ENCODE assay signal across 8 mouse cellular contexts in genomic region chr11:121434156-121435155, GRCm38 (mm10). TPM values are rescaled to one million over a fixed set of nuclear protein-coding genes. Genes with fewer than 3 reads are reported as not detected.
DNase-seq lines count a peak whose midpoint lies in the region; ATAC-seq lines count a peak whose summit lies in the region.

Gene Fn3k, plus strand, starts transcription at chr11:121434913.

- no peaks in the 10 kb centered on the region for H3K27me3 ChIP-seq in midbrain, embryonic 11.5 days (ENCODE audit: control insufficient read depth, insufficient read depth, low read length)

- no peaks in the 10 kb centered on the region for H3K9me3 ChIP-seq in midbrain, embryonic 11.5 days (ENCODE audit: control insufficient read depth, low read length)

- H3K4me1 ChIP-seq in midbrain, embryonic 11.5 days (ENCODE audit: control insufficient read depth, insufficient read depth, low read length): peaks cover 4% of the 10 kb centered on the region; the same call in 1 of the 2 replicates

- intact Hi-C loops in left cerebral cortex, postnatal 4 days (cut with DNase I): no loop called here

- DNase-seq in adrenal gland, postnatal 10 days: peak; percentile 94
- peak; percentile 59 for DNase-seq in embryo, embryonic 9.5 days (ENCODE audit: extremely low spot score)
- peak; percentile 94 for DNase-seq in kidney, adult 11 months
- peak; percentile 86 for DNase-seq in left cerebral cortex, postnatal 4 days
- DNase-seq in midbrain, embryonic 11.5 days (ENCODE audit: low spot score, missing footprints): peak; percentile 94
- DNase-seq in right cerebral cortex, postnatal 4 days: peak; percentile 87
- DNase-seq in yolk sac, embryonic 10.5 days (ENCODE audit: low spot score): peak; percentile 79

- H3K9ac ChIP-seq in midbrain, embryonic 11.5 days (ENCODE audit: low read length): peak within 1 kb of the TSS; percentile 50

- peak within 1 kb of the TSS; percentile 54 for H3K4me2 ChIP-seq in midbrain, embryonic 11.5 days

- WGBS in midbrain, embryonic 11.5 days: 10% methylated on average over 30 of the region's 30 CpGs

- no peak within 1 kb of the TSS for H3K27ac ChIP-seq in midbrain, embryonic 11.5 days (ENCODE audit: low read depth, low read length)

- no peaks in the 10 kb centered on the region for H3K36me3 ChIP-seq in midbrain, embryonic 11.5 days (ENCODE audit: control insufficient read depth, insufficient read depth, low read length)

- H3K4me3 ChIP-seq in midbrain, embryonic 11.5 days (ENCODE audit: low read depth, low read length): peak within 1 kb of the TSS; percentile 25

- peak; percentile 99 for ATAC-seq in granulocyte monocyte progenitor cell, adult 5-6 weeks (replicated peaks; ENCODE audit: poor library complexity, severe bottlenecking)
- ATAC-seq in midbrain, embryonic 11.5 days (ENCODE audit: low FRiP score): peak; percentile 93

RNA-seq across cellular contexts. Expression of gene Fn3k, which starts in this region (rescaled TPM):
- total RNA-seq in adrenal gland, postnatal 10 days (2021): 10 to 100 TPM in 1 of 2 experiments, 1 to 10 TPM in 1; 7.8 to 12.3 TPM
- not detected in 2 replicates for total RNA-seq in granulocyte monocyte progenitor cell, adult 5-6 weeks (2014; fragmentation: Nextera tagmentation)
- not detected in 2 replicates for total RNA-seq in granulocyte monocyte progenitor cell, adult 5-6 weeks (2017)
- 1 to 10 TPM; 4.9 to 5.7 TPM for total RNA-seq in left cerebral cortex, postnatal 4 days (2021)
- polyA plus RNA-seq in midbrain, embryonic 11.5 days (2014; fragmentation: Nextera tagmentation; extraction: Ambion mirVana): 1.7 and 1.8 TPM in 2 replicates

Comparison
In these comparisons a context has a peak if more than half of its experiments do, and no peak if none do; other contexts are left out.
1. RNA of gene Fn3k (total RNA-seq): 7.8 to 12.3 TPM in adrenal gland, postnatal 10 days and 4.9 to 5.7 TPM in left cerebral cortex, postnatal 4 days; not detected in granulocyte monocyte progenitor cell, adult 5-6 weeks; every median in the first group is over 4 times any median in the second.
2. Peak in ATAC-seq in granulocyte monocyte progenitor cell, adult 5-6 weeks; RNA of the gene not detected or under 1 TPM.
3. Peak in every context shown above with its lines, with median percentiles within 50 percentile points of each other: DNase-seq.